Mouse (Mus musculus) cerebellum, adult 8-10 months (tissue): ENCODE results near the gene Zcchc3.
A peak's percentile ranks its signal among the peaks of the same experiment; 100 is the strongest.
"Not testable (repeated sequence)": the region's sequence is repeated elsewhere in the genome, so short reads cannot be mapped to it uniquely, and the experiment has no call there.

Source experiments
- DNase-seq: peaks from one replicate; pipeline ENCODE4 v3.0.0; 2022

The Zcchc3 gene

DNA sequence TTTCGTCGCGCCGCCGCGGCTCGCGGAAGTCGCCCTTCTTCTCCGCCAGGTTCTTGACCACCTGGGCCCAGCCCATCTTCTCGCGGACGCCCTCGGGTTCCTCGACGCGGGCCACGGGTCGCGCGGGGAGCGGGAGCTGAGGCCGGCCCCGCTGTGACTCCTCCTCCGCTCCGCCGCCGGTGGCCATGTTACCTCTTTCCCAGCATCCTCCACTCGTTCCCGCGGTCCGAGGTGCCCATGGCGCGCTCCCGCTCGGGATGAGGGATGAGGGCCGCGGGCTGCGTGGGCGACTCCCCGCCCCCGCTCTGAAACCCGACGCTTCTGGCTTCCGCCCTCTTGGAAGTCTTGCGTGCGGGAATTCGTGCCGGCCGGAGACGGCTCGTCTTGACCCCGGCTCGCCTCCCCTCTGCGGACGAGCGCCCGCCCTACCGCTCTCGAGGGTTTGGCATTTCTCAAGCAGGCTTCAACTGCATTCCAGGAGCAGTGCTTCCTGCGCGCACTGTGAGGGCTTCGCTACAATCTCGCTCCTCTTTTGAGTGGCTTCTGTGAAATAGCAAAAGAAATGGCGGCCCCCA, at the start of gene Zcchc3:
TSS of gene Zcchc3 (minus strand) at position 437 of the 575 bp plus-strand sequence.
- DNase-seq, result peak; percentile 85

DNA sequence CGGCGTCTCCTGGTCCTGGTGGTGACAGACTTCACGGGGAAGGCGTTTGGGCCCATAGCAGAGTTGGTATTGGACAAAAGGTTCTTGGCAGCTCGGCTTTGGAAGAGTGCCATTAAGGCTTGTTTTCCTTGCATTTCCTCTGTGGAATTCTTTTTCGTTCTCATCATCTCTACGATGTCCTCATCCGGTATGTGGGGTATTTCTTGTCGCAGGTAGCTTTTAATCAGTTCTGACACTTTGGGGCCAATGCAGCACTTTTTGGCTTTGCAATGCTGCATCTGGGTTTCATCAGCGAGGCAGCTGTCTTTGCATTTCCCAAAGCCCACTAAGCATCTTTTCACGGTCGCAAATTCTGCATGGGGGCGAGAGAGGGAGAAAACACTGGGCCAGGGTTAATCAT, 44.4 kb upstream of the Zcchc3 start:
- DNase-seq, result no peak

DNA sequence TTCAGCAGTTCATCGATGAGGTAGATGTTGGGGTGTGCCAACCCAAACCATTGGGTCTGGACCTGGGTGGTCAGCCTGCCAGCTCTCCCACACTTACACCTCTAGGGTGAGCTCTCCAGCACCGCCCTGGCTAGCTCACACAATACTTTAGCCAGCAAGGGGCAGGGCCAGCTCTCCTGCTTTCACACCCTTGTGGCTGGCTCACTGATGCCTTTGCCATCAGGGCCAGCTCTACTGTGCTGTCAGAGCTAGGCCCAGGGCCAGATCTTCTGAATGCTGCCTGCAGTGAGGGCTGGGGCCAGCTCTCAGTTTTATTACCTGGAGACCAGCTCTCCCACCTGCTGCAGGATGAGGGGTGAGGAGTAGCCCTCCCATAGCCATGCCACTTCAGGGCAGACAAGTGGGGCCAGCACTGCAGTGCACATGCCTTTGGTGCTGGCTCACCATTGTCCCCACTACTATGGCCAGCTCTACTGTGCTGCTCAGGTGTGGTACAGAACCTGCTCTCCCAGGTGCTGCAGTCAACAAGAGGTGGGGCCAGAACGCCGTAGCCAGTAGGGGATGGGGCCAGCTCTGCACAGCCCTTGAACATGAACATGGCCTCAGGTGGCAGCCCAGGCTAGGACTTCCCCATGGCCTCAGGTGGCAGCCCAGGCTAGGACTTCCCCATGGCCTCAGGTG, 37.4 kb upstream of the Zcchc3 start:
- no peak for DNase-seq

DNA sequence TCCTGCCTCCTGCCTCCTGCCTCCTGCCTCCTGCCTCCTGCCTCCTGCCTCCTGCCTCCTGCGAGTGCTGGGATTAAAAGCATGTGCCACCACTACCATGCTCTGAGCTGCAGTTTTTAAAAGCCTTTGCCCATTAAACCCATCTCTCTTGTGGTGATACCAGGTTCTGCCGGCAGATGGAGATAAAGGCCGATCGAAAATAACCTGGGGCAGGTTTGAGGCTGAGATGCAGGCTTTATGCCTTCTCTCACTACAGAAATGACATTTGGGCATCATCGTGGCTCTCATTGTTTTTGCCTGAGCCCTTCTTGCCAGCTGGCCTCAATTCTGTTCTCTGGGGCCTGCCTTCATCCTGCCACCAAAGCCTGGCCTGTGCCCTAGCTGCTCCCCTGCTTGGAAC, 35.4 kb upstream of the Zcchc3 start:
- DNase-seq, result peak; percentile 68

DNA sequence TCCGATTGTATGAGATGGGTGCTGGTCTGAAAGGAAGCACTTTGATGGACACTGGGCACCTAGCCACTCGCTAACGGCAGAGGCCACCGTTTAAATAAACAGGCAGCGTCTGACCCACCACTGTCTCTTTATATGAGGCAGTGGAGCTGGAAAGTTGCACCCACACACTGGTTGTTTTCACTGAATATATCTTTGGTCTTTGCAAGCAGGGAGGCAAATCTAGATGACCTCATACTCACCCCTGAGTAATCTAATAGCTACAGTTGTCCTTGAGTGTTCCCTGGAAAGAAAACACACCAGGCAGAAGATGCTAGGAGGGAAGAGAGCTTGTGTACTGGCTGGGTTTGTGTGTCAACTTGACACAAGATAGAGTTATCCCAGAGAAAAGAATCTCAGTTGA, 32.6 kb upstream of the Zcchc3 start:
- DNase-seq, result no peak

DNA sequence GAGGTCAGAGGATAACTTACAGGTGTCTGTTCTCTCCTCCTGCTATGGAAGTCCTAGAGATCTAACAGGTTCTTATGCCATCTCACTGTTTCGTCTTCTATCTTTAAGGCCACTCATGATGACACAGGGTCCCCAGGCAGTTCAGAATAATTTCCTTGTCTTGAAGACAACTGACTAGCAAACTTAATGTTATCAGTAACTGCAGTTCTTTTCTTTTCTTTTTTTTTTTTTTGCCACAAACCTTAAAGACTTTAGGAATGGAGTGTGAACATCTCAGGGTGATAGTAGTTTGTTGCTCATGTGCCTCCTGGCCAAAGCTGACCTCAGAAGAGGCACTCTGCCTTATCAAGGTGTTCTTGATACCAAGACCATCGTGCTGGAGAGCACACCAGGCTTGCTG, 31.8 kb upstream of the Zcchc3 start:
- DNase-seq, result no peak

DNA sequence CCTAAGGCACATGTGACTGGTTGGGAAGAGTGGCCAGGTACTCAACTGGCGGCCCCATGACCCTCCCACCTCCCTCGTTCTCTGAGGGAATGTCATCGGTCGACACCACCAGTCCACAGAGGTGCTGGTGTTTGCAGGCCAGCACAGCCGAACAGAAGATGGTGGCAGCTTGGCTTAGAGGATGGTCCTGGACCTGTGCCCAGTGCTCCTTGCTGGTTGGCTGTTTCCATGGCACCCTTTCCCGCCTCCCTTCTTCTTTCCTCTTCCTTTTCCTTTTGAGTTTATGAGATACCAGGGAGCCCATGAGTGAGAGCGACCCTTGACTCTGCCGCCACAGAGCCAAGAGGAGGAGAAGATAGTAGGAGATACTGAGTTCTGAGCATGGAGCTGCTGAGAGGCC, 28.5 kb upstream of the Zcchc3 start:
- no peak for DNase-seq

DNA sequence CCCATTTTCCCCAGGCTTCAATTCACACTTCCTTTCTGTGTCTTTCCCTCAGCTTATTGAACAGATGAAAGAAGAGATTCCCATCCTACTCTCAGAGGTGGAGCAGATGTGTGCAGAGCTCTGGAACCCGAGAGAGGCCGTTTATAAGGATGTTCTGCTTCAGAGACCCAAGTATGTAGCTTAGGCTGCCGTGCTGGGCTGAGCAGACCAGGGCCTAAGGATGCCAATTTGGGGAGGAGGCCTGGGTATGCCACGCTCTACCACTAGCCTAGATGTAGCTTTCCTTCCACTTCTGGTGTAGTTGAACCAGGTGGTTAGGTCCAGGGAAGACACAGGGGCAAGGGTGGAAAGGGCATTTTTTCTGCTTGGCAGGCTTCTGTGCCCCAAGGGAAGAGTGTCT, 27.5 kb upstream of the Zcchc3 start:
- no peak for DNase-seq

DNA sequence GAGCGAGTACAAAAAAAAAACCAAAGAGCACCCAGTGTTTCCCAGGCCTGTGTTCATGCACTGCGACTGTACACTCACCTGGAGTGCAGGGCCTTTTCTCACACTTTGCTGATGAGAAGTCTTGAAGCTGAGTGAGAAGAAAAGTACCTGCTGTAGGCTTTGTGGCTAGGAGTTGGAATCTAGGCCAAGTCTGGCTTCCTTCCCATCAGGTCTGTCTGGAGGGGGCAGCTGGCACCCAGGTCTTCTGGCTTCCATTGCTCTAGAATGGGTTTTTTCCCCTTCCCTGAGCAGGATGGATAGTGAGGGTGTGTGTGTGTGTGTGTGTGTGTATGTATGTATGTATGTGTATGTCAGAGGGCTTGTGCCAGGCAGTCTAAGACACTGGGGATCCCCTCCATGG, 25.0 kb upstream of the Zcchc3 start:
- DNase-seq, result no peak

DNA sequence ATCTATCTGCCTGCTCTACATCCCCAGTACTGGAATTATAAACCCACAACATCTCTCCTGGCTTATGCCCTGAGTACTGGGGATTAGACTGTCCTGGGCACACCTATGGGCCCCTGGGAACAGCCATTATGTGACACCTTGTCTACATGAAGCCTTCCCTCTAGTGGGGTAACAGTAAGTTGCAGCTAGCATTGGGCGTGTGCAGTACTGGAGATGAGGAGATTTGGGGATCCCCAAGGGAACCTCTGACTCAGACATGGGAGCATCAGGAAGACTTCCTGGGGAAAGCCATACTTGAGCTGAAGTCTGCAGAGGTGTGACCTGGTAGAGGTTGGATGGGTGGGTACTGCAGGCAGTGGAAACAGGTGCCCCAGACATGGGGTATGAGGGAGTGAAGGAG, 24.1 kb upstream of the Zcchc3 start:
- no peak for DNase-seq

DNA sequence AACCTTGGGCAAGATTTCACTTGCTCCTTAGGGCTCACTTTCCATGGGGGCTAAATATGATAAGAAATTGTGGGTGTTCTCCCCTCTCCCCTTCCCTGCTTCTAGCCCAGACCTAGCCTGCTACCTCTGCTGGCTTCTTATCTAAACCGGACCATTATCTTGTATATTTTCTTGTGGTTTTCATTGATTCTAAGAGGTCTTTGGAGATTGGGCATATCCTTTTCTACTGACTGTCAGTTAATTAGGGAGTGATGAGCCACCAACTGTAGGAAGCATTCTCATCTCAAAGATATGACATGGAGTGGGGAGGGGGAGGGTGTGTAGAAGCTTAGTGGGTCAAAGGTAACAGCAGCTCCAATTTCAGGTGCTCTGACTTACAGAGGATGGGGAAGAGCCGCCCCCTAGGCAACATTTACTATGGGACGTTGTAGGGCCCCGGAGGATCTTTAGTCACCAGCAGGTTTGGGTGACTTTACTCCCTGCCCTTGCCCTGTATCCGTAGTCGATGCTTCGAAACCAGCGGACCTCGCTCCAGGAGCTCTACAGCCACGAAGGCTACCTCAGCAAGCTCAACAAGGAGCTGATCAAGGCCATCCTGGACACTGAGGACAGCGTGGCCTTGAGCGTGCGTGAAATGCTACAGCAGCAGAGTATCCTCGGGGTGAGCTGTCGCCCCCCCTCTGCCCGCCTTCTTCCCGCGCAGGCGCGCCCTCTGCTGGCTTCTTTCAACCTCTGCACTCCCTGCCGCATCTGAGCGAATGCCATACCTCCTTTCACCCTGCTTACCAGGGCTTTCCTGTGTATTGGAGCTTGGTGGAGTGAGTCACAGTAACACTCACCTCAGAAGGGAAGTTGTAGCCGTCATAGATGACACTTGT, 22.4 kb upstream of the Zcchc3 start:
- DNase-seq, result peak; percentile 87

DNA sequence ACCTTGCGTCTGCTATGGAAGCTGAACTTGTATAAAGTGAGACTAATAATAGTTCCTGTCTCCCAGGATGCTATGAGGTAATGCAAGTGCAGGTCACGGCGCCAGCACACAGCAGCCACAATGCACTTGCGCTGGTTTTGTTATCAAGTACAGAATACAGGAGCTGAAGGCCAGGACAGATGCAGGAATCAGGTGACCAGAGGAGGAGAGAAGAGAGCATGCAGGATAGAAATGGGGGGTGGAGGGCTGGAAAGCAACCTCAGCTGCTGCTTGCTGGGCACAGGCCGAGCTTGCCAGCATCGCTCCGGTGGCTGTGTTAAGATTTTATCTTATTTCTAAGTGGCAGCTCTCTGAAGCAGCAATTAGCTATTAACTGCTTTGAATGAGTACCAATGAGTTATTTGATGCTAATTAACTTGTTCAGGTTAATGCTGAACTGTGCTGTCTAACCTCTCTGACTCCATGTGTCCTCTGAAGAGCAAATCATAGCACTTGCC, 21.6 kb upstream of the Zcchc3 start:
- no peak for DNase-seq

DNA sequence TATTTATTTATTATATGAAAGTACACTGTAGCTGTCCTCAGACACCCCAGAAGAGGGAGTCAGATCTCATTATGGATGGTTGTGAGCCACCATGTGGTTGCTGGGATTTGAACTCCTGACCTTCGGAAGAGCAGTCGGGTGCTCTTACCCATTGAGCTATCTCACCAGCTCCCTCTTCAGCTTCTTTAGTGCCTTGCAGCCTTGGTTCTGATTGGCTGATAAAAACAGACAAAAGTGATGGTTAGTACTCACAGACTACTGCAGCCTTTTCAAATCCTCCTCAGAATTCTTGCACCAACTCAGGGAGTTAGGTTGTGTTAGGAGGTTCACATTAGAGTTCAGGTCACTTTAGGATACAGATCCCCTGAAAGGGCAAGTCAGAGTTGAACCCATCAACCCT, 13.7 kb upstream of the Zcchc3 start:
- not testable (repeated sequence) for DNase-seq

DNA sequence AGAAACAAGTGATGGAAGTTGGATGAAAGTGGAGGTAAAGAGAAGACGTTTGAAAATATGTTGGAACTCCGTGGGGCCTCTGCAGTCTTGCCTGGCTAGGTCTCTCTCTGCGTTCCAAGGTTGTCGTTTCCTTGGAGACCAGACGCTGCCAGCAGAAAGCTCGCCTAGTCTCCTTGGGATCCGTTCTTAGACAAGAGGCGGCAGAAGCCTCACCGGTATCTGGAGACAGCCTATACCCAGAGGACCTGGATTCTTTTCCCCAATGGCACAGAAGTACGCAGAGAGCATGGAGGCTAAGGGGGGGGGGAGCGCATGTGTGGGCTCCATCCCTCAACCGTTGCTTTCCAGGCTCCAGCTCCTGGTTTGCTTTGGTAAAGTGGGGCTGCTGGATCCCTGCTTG, 12.7 kb upstream of the Zcchc3 start:
- no peak for DNase-seq

DNA sequence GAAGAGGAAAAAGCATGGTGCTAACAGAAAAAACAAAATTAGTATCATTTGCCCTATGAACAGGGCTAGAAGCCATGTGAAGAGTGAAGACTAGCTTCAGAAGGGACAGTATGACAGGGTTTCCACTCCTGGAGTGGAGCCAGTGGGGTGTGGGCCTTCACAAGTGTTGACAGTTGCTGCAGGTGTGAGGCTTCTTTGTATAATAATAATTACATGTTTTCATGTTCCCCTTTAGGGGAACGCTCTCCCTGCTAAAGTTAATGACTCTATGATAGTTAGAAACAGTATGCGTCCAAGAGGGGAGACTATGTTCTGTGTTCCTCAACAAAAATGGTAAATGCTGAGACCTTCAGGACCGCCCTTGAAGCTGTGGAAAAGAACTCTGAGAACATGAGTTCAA, 959 bp upstream of the Zcchc3 start:
- no peak for DNase-seq

DNA sequence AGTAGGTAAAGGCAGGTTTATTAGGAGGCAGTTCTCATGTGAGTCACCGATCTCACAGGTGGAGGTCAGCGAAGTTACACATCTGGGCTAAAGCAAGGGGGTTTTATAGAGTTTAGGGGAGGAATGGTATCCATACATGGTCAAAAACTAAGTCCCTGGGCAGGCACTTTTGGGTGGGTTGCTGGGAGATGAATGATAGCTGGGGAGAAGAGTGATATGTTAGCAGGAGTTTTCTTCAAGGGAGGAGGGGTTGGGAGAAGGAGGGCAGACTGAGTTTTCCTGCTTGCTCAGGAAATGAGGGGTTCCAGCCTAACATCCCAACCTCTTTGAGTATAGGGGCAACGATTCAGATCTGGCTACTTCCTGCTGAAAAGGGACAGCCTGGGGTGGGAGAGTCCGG, 460 bp upstream of the Zcchc3 start, which contains the start of gene 6820408C15Rik:
TSS of gene 6820408C15Rik (plus strand) at position 301 of the 400 bp plus-strand sequence.
- no peak for DNase-seq

DNA sequence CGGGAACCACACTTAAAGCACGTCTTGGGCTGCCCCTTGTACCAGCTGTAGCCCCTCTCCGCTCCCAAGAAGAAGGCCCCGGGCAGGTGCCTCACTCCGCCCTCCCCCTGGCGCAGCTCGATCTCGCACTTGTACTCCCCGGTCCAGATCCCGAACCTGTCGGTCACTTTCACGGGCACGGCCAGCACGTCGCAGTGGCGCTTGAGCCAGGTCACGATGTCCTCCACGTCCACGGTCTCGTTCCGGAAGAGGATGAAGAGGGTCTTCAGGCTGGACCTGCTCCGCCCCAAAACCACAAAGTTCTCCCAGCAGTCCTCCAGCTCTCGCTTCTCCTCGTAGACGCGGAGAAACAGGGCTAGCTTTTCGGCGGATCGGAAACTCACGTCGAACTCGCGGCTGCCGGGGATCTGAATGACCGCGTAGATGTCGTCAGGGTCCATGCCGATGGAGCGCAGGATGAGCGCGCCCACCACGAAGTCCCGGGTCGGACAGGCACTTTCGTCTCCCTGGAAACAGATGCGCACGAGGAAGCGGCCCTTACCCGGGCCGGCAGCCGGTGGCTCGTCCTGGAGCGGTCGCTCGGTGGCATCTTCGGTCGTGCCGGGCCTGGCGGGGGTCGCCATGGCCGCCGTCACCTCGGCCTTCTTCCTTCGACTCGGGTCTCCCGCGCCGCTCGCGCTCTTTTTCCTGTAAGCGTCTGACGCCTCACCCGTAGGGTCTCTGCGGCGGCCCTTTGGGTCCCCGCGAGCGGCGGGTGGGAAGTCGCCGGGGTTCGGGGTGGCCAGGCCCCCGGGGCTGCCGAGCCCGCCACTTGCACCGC, 852 bp downstream of the Zcchc3 start:
- peak; percentile 51 for DNase-seq

DNA sequence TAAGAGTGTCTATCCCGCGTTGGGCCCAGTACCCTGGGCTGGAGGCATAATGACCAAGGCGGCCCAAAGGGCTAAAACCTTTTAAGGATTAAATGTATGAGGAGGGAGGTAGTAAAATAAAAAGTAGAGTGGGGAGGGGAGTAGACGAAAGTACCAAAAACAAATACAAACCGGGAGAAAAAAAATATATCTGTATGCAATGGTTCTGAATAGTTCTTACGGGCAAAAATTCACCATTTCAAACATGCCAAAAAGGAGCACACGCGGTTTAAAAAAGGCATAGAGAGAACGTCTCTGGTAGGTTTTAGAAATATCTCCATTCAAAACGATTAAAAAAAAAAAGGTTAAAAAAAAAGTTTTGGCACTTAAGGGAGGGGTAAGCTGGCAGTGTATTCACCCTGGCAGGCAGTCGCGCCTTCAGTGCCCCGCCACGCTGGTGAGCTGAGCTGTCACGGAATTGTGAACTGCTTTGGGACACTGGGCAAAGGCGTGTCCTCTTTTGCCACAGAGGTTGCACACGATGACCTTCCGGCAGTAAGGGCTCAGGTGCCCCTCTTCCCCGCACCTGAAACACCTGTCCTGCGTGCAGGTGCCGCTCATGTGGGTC, 1.6 kb downstream of the Zcchc3 start:
- no peak for DNase-seq

DNA sequence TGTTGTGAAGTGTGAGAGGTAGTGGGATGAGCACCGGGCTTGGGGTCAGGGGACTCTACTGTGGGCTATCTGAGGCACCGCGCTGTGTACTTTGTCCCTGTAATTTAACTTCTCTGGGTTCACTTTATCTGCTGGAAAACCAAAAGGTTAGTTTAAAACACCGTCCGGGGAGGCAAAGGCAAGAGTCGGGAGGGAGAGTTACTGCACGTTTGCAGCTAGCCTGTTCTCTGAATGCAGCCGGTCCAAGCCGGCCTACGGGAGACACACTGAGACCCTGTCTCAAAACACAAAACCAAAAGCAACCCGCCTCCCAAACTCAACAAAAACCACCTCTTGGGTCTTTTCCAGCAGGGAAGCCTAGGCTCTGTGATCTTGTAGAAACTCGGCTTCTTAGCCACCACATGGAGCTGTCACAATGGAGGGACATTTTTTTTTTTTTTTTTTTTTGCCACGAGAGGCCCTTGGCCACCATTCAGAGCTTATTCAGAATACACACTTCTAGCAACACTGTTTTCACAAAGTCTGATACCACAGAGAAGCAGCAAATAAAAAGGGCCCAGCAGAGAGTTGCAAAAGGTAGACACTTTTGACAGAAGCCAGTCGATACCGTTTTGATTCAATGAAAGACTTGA, 2.2 kb downstream of the Zcchc3 start:
- no peak for DNase-seq

DNA sequence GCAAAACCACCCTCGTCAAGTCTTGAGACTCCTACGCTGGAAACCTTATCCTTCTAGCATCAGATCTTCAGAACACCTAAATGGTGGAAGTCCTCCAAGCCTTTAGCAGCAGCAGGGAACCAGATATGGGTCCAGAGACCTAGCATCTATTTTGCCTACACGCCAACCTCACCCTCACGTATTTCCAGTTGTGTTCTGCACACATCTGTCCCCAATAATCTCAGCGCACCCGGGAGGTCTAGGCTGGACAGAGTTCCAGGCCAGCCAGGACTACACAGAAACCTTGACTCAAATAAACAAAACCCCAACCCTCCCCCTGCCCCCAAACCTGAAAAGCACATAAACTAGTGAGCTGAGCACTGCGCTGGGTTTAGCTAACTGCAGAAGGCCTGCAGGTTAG, 3.4 kb downstream of the Zcchc3 start:
- no peak for DNase-seq

DNA sequence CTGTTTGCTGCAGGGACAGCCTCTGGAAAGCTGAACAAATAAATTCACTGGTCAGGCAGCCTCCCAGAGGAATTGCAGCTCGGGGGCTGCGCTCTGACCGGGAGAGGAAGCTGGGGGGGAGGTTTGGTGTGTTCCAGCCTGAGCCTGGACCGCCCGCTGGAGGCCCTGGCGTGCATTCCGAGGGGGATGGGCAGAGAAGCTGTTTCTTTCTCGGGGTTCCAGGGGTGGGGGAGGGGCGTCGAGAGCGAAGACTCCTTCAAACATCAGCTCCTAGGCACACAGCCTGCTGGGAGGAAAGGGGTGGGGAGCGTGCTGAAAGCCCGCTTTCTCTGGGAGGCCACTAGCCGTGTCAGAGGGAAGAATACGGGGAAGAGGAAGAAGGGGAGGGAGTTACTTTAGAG, 3.9 kb downstream of the Zcchc3 start:
- DNase-seq, result peak; percentile 63

DNA sequence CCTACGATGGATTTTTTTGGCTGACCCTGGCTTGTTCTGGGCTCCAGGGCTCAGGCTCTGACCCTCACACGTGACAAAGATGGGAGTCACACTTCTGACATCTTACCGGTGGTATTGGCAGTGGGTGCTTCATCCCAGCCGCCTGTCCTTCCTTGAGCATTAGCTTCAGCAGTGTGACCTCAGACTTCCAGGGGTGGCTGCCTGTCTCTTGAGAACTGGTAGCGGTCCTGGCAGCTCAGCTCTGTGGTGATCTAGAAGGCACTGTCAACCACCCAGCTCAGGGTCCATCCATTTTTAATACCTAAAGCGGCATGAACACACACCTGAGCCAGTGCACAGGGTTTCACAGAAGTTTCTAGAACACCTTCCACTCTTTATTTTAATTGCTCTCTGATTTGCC, 5.0 kb downstream of the Zcchc3 start:
- DNase-seq, result no peak
